Mouse (Mus musculus) lung, embryonic 16.5 days (tissue): ENCODE measurements at regions not wholly inside any gene's neighbourhood (a gene's known extent, or its start where the extent isn't known, plus 50 kb on each side); places are given as distances from the start of the nearest gene placed in this dataset.

Experiments used
- ATAC-seq: fragments of 200-750 bp; cut with Nextera tagmentation; 2 replicates; pipeline ENCODE4 v1.8.0; 2017; ENCODE audit warnings: low read depth, mild to moderate bottlenecking, moderate library complexity
- H3K27ac ChIP-seq: fragments of 300-500 bp; sonication (generic); 2 replicates; pipeline ENCODE4 v1.5.1; 2014; ENCODE audit warnings: mild to moderate bottlenecking, control low read depth, low read length
- H3K27me3 ChIP-seq: fragments of 300-500 bp; sonication (generic); 2 replicates; pipeline ENCODE4 v1.6.1; 2014; ENCODE audit warnings: low read depth, low read length, mixed read lengths; ENCODE audit not compliant: control insufficient read depth, insufficient read depth
- H3K36me3 ChIP-seq: fragments of 300-500 bp; sonication (generic); 2 replicates; pipeline ENCODE4 v1.6.1; 2014; ENCODE audit warnings: low read length; ENCODE audit not compliant: control insufficient read depth, insufficient read depth
- H3K4me1 ChIP-seq: fragments of 300-500 bp; sonication (generic); replicated peaks from 2 replicates; pipeline ENCODE4 v1.6.1; 2014; ENCODE audit warnings: low read length, mixed read lengths; ENCODE audit not compliant: control insufficient read depth, insufficient read depth
- H3K4me2 ChIP-seq: fragments of 300-500 bp; sonication (generic); 2 replicates; pipeline ENCODE4 v1.6.1; 2014; ENCODE audit warnings: low read depth, low read length, control low read depth
- H3K4me3 ChIP-seq: fragments of 300-500 bp; sonication (generic); 2 replicates; pipeline ENCODE4 v1.5.1; 2014; ENCODE audit warnings: mild to moderate bottlenecking, low read length, control low read depth
- H3K9ac ChIP-seq: fragments of 300-500 bp; sonication (generic); 2 replicates; pipeline ENCODE4 v1.6.1; 2014; ENCODE audit warnings: low read length, control low read depth
- H3K9me3 ChIP-seq: fragments of 300-500 bp; sonication (generic); 2 replicates; pipeline ENCODE4 v1.6.1; 2016; ENCODE audit warnings: low read length; ENCODE audit not compliant: control insufficient read depth
- WGBS: fragments of 180-500 bp; shearing (Covaris S2); extraction: QIAGEN DNeasy Blood & Tissue Kit; methylation state at CpG from one replicate; pipeline ENCODE4 v1.1.7; 2014; 5-methylcytosine and 5-hydroxymethylcytosine counted together

- no peaks in the 10 kb centered on the region for H3K27me3 ChIP-seq
- no peak overlapping the region for H3K4me3 ChIP-seq
- no peak overlapping the region for H3K9ac ChIP-seq
- no peaks in the 10 kb centered on the region for H3K9me3 ChIP-seq
- H3K4me2 ChIP-seq: no peak overlapping the region
- ATAC-seq: no peak
- no peaks in the 10 kb centered on the region for H3K36me3 ChIP-seq
- no peak overlapping the region for H3K27ac ChIP-seq
- no peaks in the 10 kb centered on the region for H3K4me1 ChIP-seq
- 59% methylated on average over 1 of the region's 1 CpGs for WGBS
Observed at GRCm38 (mm10) chr1:80822185-80822584, 63.9 kb upstream of the Dock10 start.

GRCm38 (mm10) chr1:80812906-80813305 lies 54.6 kb upstream of the Dock10 start:
- Histone ChIP-seq H3K4me2 (no peak overlapping the region), H3K9ac (no peak overlapping the region), H3K27ac (no peak overlapping the region), H3K4me1 (peaks cover 2% of the 10 kb centered on the region; the same call in 1 of the 2 replicates), H3K27me3 (no peaks in the 10 kb centered on the region), H3K9me3 (no peaks in the 10 kb centered on the region), H3K4me3 (no peak overlapping the region), H3K36me3 (no peaks in the 10 kb centered on the region)
- no peak for ATAC-seq
- WGBS: 32% methylated on average over 3 of the region's 3 CpGs
